In genomic region chr14:5070611-5071490, GRCm38 (mm10) we compare ENCODE assay signal across 10 mouse cellular contexts. TPM values are rescaled to one million over a fixed set of nuclear protein-coding genes. Genes with fewer than 3 reads are reported as not detected.
A peak's percentile ranks its signal among the peaks of the same experiment; 100 is the strongest.
DNase-seq lines count a peak whose midpoint lies in the region; ATAC-seq and TF ChIP-seq lines count a peak whose summit lies in the region.
"Not testable (repeated sequence)": the region's sequence is repeated elsewhere in the genome, so short reads cannot be mapped to it uniquely, and the experiment has no call there.
"Had no signal": no experiment of that assay in that cellular context is flagged by ENCODE, and none has a peak within 500 bp of the region (broad histone marks: within the 10 kb centered on the region; RNA-seq: fewer than 3 reads in every experiment).

Gene Gm8281, plus strand, starts transcription at chr14:5071040.

- peak; percentile 6 for DNase-seq in CD4-positive, CD25-positive, alpha-beta regulatory T cell, adult 2 months (ENCODE audit: low read depth, low spot score)
- peak; percentile 61 for DNase-seq in embryo, embryonic 9.5 days (ENCODE audit: extremely low spot score)
- DNase-seq in gastrocnemius, adult 2 months = peak; percentile 16
- peak; percentile 3 for DNase-seq in heart, postnatal 0 days (ENCODE audit: low spot score)
- DNase-seq in midbrain, embryonic 10.5 days (ENCODE audit: low spot score) = peak; percentile 56
- peak; percentile 43 for DNase-seq in retina, postnatal 1 day

- WGBS in heart, postnatal 0 days = 7% methylated on average over 22 of the region's 63 CpGs
- WGBS in intestine, embryonic 16.5 days = 3% methylated on average over 26 of the region's 63 CpGs
- 2% methylated on average over 42 of the region's 63 CpGs for WGBS in limb, embryonic 12.5 days
- WGBS in midbrain, embryonic 10.5 days = 3% methylated on average over 38 of the region's 63 CpGs

- peak within 1 kb of the TSS; percentile 28; the same call in 1 of the 2 replicates for H3K4me3 ChIP-seq in gastrocnemius, adult 2 months
- H3K4me3 ChIP-seq in heart, postnatal 0 days (ENCODE audit: low read depth, low read length) = peak within 1 kb of the TSS; percentile 26
- peak within 1 kb of the TSS; percentile 41 for H3K4me3 ChIP-seq in intestine, embryonic 16.5 days (ENCODE audit: low read length)
- H3K4me3 ChIP-seq in limb, embryonic 12.5 days (replicated peaks) = peak within 1 kb of the TSS; percentile 47
- peak within 1 kb of the TSS; percentile 57 for H3K4me3 ChIP-seq in midbrain, embryonic 10.5 days

- not testable (repeated sequence) for H3K36me3 ChIP-seq in heart, postnatal 0 days (replicated peaks; ENCODE audit: control insufficient read depth, insufficient read depth, low read length); intestine, embryonic 16.5 days (ENCODE audit: control insufficient read depth, insufficient read depth, low read length); limb, embryonic 12.5 days; midbrain, embryonic 10.5 days

- peak within 1 kb of the TSS; percentile 54 for H3K27ac ChIP-seq in gastrocnemius, adult 2 months
- peak within 1 kb of the TSS; percentile 65 for H3K27ac ChIP-seq in heart, postnatal 0 days (ENCODE audit: low read depth)
- not testable (repeated sequence) for H3K27ac ChIP-seq in intestine, embryonic 16.5 days (ENCODE audit: low read length); limb, embryonic 12.5 days
- H3K27ac ChIP-seq in midbrain, embryonic 10.5 days (replicated peaks) = peak within 1 kb of the TSS; percentile 82

- ATAC-seq in heart, postnatal 0 days (ENCODE audit: insufficient read depth, low read depth); intestine, embryonic 16.5 days; limb, embryonic 12.5 days (ENCODE audit: insufficient number of reproducible peaks, insufficient read depth, low FRiP score, low TSS enrichment, low read depth): not testable (repeated sequence)

- TF ChIP-seq CTCF in gastrocnemius, adult 2 months (IDR thresholded peaks at IDR 0.05); heart, postnatal 0 days (IDR thresholded peaks at IDR 0.05; ENCODE audit: low read depth): not testable (repeated sequence)

- intact Hi-C loops in gastrocnemius, adult 2 months (cut with DNase I) = not testable (repeated sequence)

- not testable (repeated sequence) for H3K4me1 ChIP-seq in heart, postnatal 0 days (ENCODE audit: control insufficient read depth, insufficient read depth); intestine, embryonic 16.5 days (ENCODE audit: control insufficient read depth, insufficient read depth, low read length); limb, embryonic 12.5 days (replicated peaks); midbrain, embryonic 10.5 days

- H3K4me2 ChIP-seq in heart, postnatal 0 days (ENCODE audit: low read depth, low read length) = peak within 1 kb of the TSS; percentile 53
- H3K4me2 ChIP-seq in intestine, embryonic 16.5 days (ENCODE audit: low read depth, low read length) = peak within 1 kb of the TSS; percentile 67
- peak within 1 kb of the TSS; percentile 65 for H3K4me2 ChIP-seq in limb, embryonic 12.5 days

- not testable (repeated sequence) for H3K9ac ChIP-seq in heart, postnatal 0 days (replicated peaks; ENCODE audit: low read depth, low read length)
- peak within 1 kb of the TSS; percentile 53; the same call in 1 of the 2 replicates for H3K9ac ChIP-seq in intestine, embryonic 16.5 days (ENCODE audit: low read depth, low read length)
- peak within 1 kb of the TSS; percentile 62 for H3K9ac ChIP-seq in limb, embryonic 12.5 days (replicated peaks)

- TF ChIP-seq EP300 in heart, postnatal 0 days (IDR thresholded peaks at IDR 0.05; ENCODE audit: low read depth) = not testable (repeated sequence)

- not testable (repeated sequence) for H3K9me3 ChIP-seq in heart, postnatal 0 days (replicated peaks; ENCODE audit: control insufficient read depth, low read length); intestine, embryonic 16.5 days (ENCODE audit: control insufficient read depth, low read length); limb, embryonic 12.5 days; midbrain, embryonic 10.5 days (replicated peaks)

- not testable (repeated sequence) for H3K27me3 ChIP-seq in heart, postnatal 0 days (ENCODE audit: control insufficient read depth, insufficient read depth, low read length); intestine, embryonic 16.5 days (replicated peaks; ENCODE audit: control insufficient read depth, insufficient read depth, low read length); limb, embryonic 12.5 days; midbrain, embryonic 10.5 days (ENCODE audit: low read depth, poor library complexity, severe bottlenecking)

RNA-seq across cellular contexts. Expression of gene Gm8281, which starts in this region (rescaled TPM):
- total RNA-seq in gastrocnemius, adult 2 months (2021) = under 1 TPM in 1 of 2 experiments, not detected in 1; 0.25 TPM
- total RNA-seq in heart, postnatal 0 days (2014; rRNA removed; ENCODE audit: low replicate concordance) = 1.3 TPM in 1 of 2 replicates, not detected in the other
- polyA plus RNA-seq in heart, postnatal 0 days (2015; fragmentation: Nextera tagmentation; extraction: Ambion mirVana) = 0.44 and 0.73 TPM in 2 replicates
- 0.38 and 0.44 TPM in 2 replicates for polyA plus RNA-seq in intestine, embryonic 16.5 days (2015; fragmentation: Nextera tagmentation; extraction: Ambion mirVana)
- 0.88 and 1.7 TPM in 2 replicates for polyA plus RNA-seq in limb, embryonic 12.5 days (2016; fragmentation: Nextera tagmentation; extraction: Ambion mirVana)
- polyA plus RNA-seq in midbrain, embryonic 10.5 days (2016; fragmentation: Nextera tagmentation; extraction: Ambion mirVana) = 1.2 and 1.7 TPM in 2 replicates
- total RNA-seq: adrenal gland, postnatal 36 days had no signal
- polyA plus RNA-seq: Patski had no signal

Comparison
In these comparisons a context has a peak if more than half of its experiments do, and no peak if none do; other contexts are left out.
1. Peak in DNase-seq, H3K4me3 ChIP-seq and H3K27ac ChIP-seq in gastrocnemius, adult 2 months; RNA of the gene not detected or under 1 TPM.
2. DNase-seq: peak in every context shown above with its lines; median percentile 61 in embryo, embryonic 9.5 days; 56 in midbrain, embryonic 10.5 days; 43 in retina, postnatal 1 day; 16 in gastrocnemius, adult 2 months; 6 in CD4-positive, CD25-positive, alpha-beta regulatory T cell, adult 2 months; 3 in heart, postnatal 0 days.